Comparison of ENCODE assay signal across 34 mouse cellular contexts in genomic region chr5:115987284-115987683, GRCm38 (mm10).
"Had no signal": no experiment of that assay in that cellular context is flagged by ENCODE, and none has a peak within 500 bp of the region (broad histone marks: within the 10 kb centered on the region; RNA-seq: fewer than 3 reads in every experiment).

No protein-coding gene starts in this region.

- H3K27me3 ChIP-seq: heart, embryonic 13.5 days; heart, embryonic 15.5 days; hindbrain, embryonic 12.5 days; hindbrain, embryonic 13.5 days; hindbrain, embryonic 15.5 days; intestine, embryonic 15.5 days; kidney, embryonic 15.5 days had no signal

- H3K9me3 ChIP-seq: intestine, embryonic 15.5 days; kidney, embryonic 15.5 days had no signal

- H3K4me2 ChIP-seq: heart, embryonic 13.5 days; heart, embryonic 15.5 days; hindbrain, embryonic 12.5 days; hindbrain, embryonic 13.5 days; hindbrain, embryonic 14.5 days; hindbrain, embryonic 15.5 days; intestine, embryonic 15.5 days; kidney, embryonic 15.5 days had no signal

- ATAC-seq: hindbrain, embryonic 16.5 days; hindbrain, postnatal 0 days; inflammation-experienced regulatory T-cells, adult 6 months; intestine, embryonic 15.5 days; intestine, embryonic 16.5 days; intestine, postnatal 0 days had no signal

- H3K4me1 ChIP-seq: hindbrain, embryonic 10.5 days; hindbrain, embryonic 12.5 days; hindbrain, embryonic 15.5 days had no signal

- H3K27ac ChIP-seq: heart, embryonic 10.5 days; heart, embryonic 13.5 days; heart, embryonic 15.5 days; hindbrain, embryonic 10.5 days; hindbrain, embryonic 12.5 days; hindbrain, embryonic 13.5 days; hindbrain, embryonic 14.5 days; hindbrain, embryonic 15.5 days; hindbrain, postnatal 0 days; intestine, embryonic 15.5 days; kidney, embryonic 15.5 days; kidney, postnatal 0 days; layer of hippocampus, adult 2 months; left cerebral cortex, adult 2 months had no signal

- H3K9ac ChIP-seq: heart, embryonic 13.5 days; heart, embryonic 15.5 days; hindbrain, embryonic 12.5 days; hindbrain, embryonic 13.5 days; hindbrain, embryonic 14.5 days; hindbrain, embryonic 15.5 days; intestine, embryonic 15.5 days; kidney, embryonic 15.5 days had no signal

- DNase-seq: heart, postnatal 10 days; heart, postnatal 14 days; heart, postnatal 36 days; heart, postnatal 4 days; kidney, adult 11 months; kidney, adult 18-20 months; kidney, adult 2 months; kidney, adult 8-10 months; kidney, adult 9 months; kidney, postnatal 10 days; kidney, postnatal 14 days; kidney, postnatal 25 days; kidney, postnatal 36 days; kidney, postnatal 4 days; layer of hippocampus, adult 9-11 months; layer of hippocampus, postnatal 36 days had no signal

- H3K4me3 ChIP-seq: heart, embryonic 10.5 days; heart, embryonic 13.5 days; heart, embryonic 15.5 days; hindbrain, embryonic 10.5 days; hindbrain, embryonic 12.5 days; hindbrain, embryonic 13.5 days; hindbrain, embryonic 15.5 days; intestine, embryonic 15.5 days; kidney, embryonic 15.5 days; layer of hippocampus, adult 2 months; left cerebral cortex, adult 2 months had no signal
